Mouse (Mus musculus): ENCODE measurements around the gene Hbq1b. TPM values are rescaled to one million over a fixed set of nuclear protein-coding genes. Genes with fewer than 3 reads are reported as not detected.

Hbq1b gene
- polyA plus RNA-seq, 1 experiment = 62.0 TPM

GRCm38 (mm10) chr11:32244064-32244463 lies 42.7 kb upstream of the Hbq1b start:
- Histone ChIP-seq H3K4me1 (ENCODE audit: control insufficient read depth, insufficient read depth, insufficient read length) (no peaks in the 10 kb centered on the region; the same call in 1 of the 2 replicates), H3K36me3 (ENCODE audit: control insufficient read depth, insufficient read depth, low read length) (peaks cover 20% of the 10 kb centered on the region), H3K27ac (ENCODE audit: insufficient read depth, low read length) (peak overlapping the region; percentile 25; the same call in 1 of the 2 replicates), H3K4me3 (ENCODE audit: extremely low read depth, insufficient read depth, insufficient read length) (no peak overlapping the region), H3K27me3 (ENCODE audit: control insufficient read depth, insufficient read depth, low read length) (no peaks in the 10 kb centered on the region)
- DNase-seq (ENCODE audit: low read depth in 1 of 2, low spot score in 2 of 2) = no peak
- TF ChIP-seq POLR2A (IDR thresholded peaks at IDR 0.05; ENCODE audit: low read depth, low read length) = no peak
- 82% methylated on average over 3 of the region's 3 CpGs for WGBS

GRCm38 (mm10) chr11:32244617-32245016 lies 42.1 kb upstream of the Hbq1b start:
- no peak for DNase-seq (ENCODE audit: low read depth in 1 of 2, low spot score in 2 of 2)
- peaks cover 21% of the 10 kb centered on the region for H3K36me3 ChIP-seq (ENCODE audit: control insufficient read depth, insufficient read depth, low read length)
- no peaks in the 10 kb centered on the region; the same call in 1 of the 2 replicates for H3K4me1 ChIP-seq (ENCODE audit: control insufficient read depth, insufficient read depth, insufficient read length)
- WGBS = 76% methylated on average over 1 of the region's 1 CpGs
- TF ChIP-seq POLR2A (IDR thresholded peaks at IDR 0.05; ENCODE audit: low read depth, low read length) (no peak), CTCF (IDR thresholded peaks at IDR 0.05; ENCODE audit: extremely low read depth, insufficient read depth, insufficient read length, insufficient replicate concordance) (no peak)
- H3K4me3 ChIP-seq (ENCODE audit: extremely low read depth, insufficient read depth, insufficient read length) = no peak overlapping the region
- H3K27ac ChIP-seq (ENCODE audit: insufficient read depth, low read length) = peak overlapping the region; percentile 55
- no peaks in the 10 kb centered on the region for H3K27me3 ChIP-seq (ENCODE audit: control insufficient read depth, insufficient read depth, low read length)

GRCm38 (mm10) chr11:32245614-32246013 lies 41.2 kb upstream of the Hbq1b start:
- Histone ChIP-seq H3K36me3 (ENCODE audit: control insufficient read depth, insufficient read depth, low read length) (peaks cover 26% of the 10 kb centered on the region), H3K27me3 (ENCODE audit: control insufficient read depth, insufficient read depth, low read length) (no peaks in the 10 kb centered on the region), H3K4me1 (ENCODE audit: control insufficient read depth, insufficient read depth, insufficient read length) (no peaks in the 10 kb centered on the region; the same call in 1 of the 2 replicates), H3K4me3 (ENCODE audit: extremely low read depth, insufficient read depth, insufficient read length) (no peak overlapping the region), H3K27ac (ENCODE audit: insufficient read depth, low read length) (no peak overlapping the region)
- no peak for TF ChIP-seq CTCF (IDR thresholded peaks at IDR 0.05; ENCODE audit: extremely low read depth, insufficient read depth, insufficient read length, insufficient replicate concordance)
- TF ChIP-seq POLR2A (IDR thresholded peaks at IDR 0.05; ENCODE audit: low read depth, low read length) = no peak
- 80% methylated on average over 6 of the region's 6 CpGs for WGBS
- DNase-seq (ENCODE audit: low read depth in 1 of 2, low spot score in 2 of 2) = no peak

- Histone ChIP-seq H3K36me3 (ENCODE audit: control insufficient read depth, insufficient read depth, low read length) (peaks cover 24% of the 10 kb centered on the region), H3K27ac (ENCODE audit: insufficient read depth, low read length) (0 out of 2 replicates have a peak overlapping the region, but pooled peaks have one; percentile 37), H3K27me3 (ENCODE audit: control insufficient read depth, insufficient read depth, low read length) (no peaks in the 10 kb centered on the region), H3K4me3 (ENCODE audit: extremely low read depth, insufficient read depth, insufficient read length) (no peak overlapping the region), H3K4me1 (ENCODE audit: control insufficient read depth, insufficient read depth, insufficient read length) (no peaks in the 10 kb centered on the region; the same call in 1 of the 2 replicates)
- no peak for TF ChIP-seq CTCF (IDR thresholded peaks at IDR 0.05; ENCODE audit: extremely low read depth, insufficient read depth, insufficient read length, insufficient replicate concordance)
- TF ChIP-seq POLR2A (IDR thresholded peaks at IDR 0.05; ENCODE audit: low read depth, low read length) = no peak
- no peak for DNase-seq (ENCODE audit: low read depth in 1 of 2, low spot score in 2 of 2)
These were observed 39.7 kb upstream of the Hbq1b start for GRCm38 (mm10) chr11:32247068-32247467.

- 92% methylated on average over 3 of the region's 3 CpGs for WGBS
- no peak for DNase-seq (ENCODE audit: low read depth in 1 of 2, low spot score in 2 of 2)
- Histone ChIP-seq H3K4me1 (ENCODE audit: control insufficient read depth, insufficient read depth, insufficient read length) (no peaks in the 10 kb centered on the region; the same call in 1 of the 2 replicates), H3K36me3 (ENCODE audit: control insufficient read depth, insufficient read depth, low read length) (peaks cover 27% of the 10 kb centered on the region), H3K27ac (ENCODE audit: insufficient read depth, low read length) (no peak overlapping the region), H3K4me3 (ENCODE audit: extremely low read depth, insufficient read depth, insufficient read length) (no peak overlapping the region), H3K27me3 (ENCODE audit: control insufficient read depth, insufficient read depth, low read length) (no peaks in the 10 kb centered on the region)
- no peak for TF ChIP-seq CTCF (IDR thresholded peaks at IDR 0.05; ENCODE audit: extremely low read depth, insufficient read depth, insufficient read length, insufficient replicate concordance)
- no peak for TF ChIP-seq POLR2A (IDR thresholded peaks at IDR 0.05; ENCODE audit: low read depth, low read length)
These were observed 38.4 kb upstream of the Hbq1b start for GRCm38 (mm10) chr11:32248350-32248749.

- TF ChIP-seq CTCF (IDR thresholded peaks at IDR 0.05; ENCODE audit: extremely low read depth, insufficient read depth, insufficient read length, insufficient replicate concordance) (no peak), POLR2A (IDR thresholded peaks at IDR 0.05; ENCODE audit: low read depth, low read length) (no peak)
- Histone ChIP-seq H3K27ac (ENCODE audit: insufficient read depth, low read length) (peak overlapping the region; percentile 28; the same call in 1 of the 2 replicates), H3K4me3 (ENCODE audit: extremely low read depth, insufficient read depth, insufficient read length) (no peak overlapping the region), H3K4me1 (ENCODE audit: control insufficient read depth, insufficient read depth, insufficient read length) (no peaks in the 10 kb centered on the region), H3K27me3 (ENCODE audit: control insufficient read depth, insufficient read depth, low read length) (no peaks in the 10 kb centered on the region), H3K36me3 (ENCODE audit: control insufficient read depth, insufficient read depth, low read length) (peaks cover 25% of the 10 kb centered on the region)
- DNase-seq (ENCODE audit: low read depth in 1 of 2, low spot score in 2 of 2) = no peak
- WGBS = 92% methylated on average over 8 of the region's 8 CpGs
These were observed 35.6 kb upstream of the Hbq1b start for GRCm38 (mm10) chr11:32250880-32251763.

- Histone ChIP-seq H3K36me3 (ENCODE audit: control insufficient read depth, insufficient read depth, low read length) (peaks cover 16% of the 10 kb centered on the region), H3K27ac (ENCODE audit: insufficient read depth, low read length) (no peak overlapping the region), H3K4me1 (ENCODE audit: control insufficient read depth, insufficient read depth, insufficient read length) (no peaks in the 10 kb centered on the region), H3K4me3 (ENCODE audit: extremely low read depth, insufficient read depth, insufficient read length) (no peak overlapping the region), H3K27me3 (ENCODE audit: control insufficient read depth, insufficient read depth, low read length) (no peaks in the 10 kb centered on the region)
- no peak for DNase-seq (ENCODE audit: low read depth in 1 of 2, low spot score in 2 of 2)
- TF ChIP-seq POLR2A (IDR thresholded peaks at IDR 0.05; ENCODE audit: low read depth, low read length) (no peak), CTCF (IDR thresholded peaks at IDR 0.05; ENCODE audit: extremely low read depth, insufficient read depth, insufficient read length, insufficient replicate concordance) (no peak)
- 100% methylated on average over 1 of the region's 1 CpGs for WGBS
These were observed 33.6 kb upstream of the Hbq1b start for GRCm38 (mm10) chr11:32253121-32253520.
